Mouse (Mus musculus) kidney, postnatal 25 days (tissue): Measurements from ENCODE around the gene Pex11b.
"Not testable (repeated sequence)": the region's sequence is repeated elsewhere in the genome, so short reads cannot be mapped to it uniquely, and the experiment has no call there.

Source experiments
- DNase-seq, 2 experiments: peaks; one replicate each; pipeline ENCODE4 v3.0.0; 2021; ENCODE audit warnings: mixed read lengths in 2 of 2

Pex11b gene

GRCm38 (mm10) chr3:96675690-96676089 is 40.5 kb downstream of the Pex11b start:
- no peak for DNase-seq

- no peak for DNase-seq
Measured at GRCm38 (mm10) chr3:96678456-96678855, 43.3 kb downstream of the Pex11b start.

GRCm38 (mm10) chr3:96679159-96679674 is 44.0 kb downstream of the Pex11b start:
- DNase-seq = no peak

- DNase-seq = no peak
Measured at GRCm38 (mm10) chr3:96680269-96680956, 45.2 kb downstream of the Pex11b start.

- DNase-seq = no peak
Measured at GRCm38 (mm10) chr3:96683496-96683895, 48.3 kb downstream of the Pex11b start.

- DNase-seq = no peak
Measured at GRCm38 (mm10) chr3:96684151-96684821, 49.1 kb downstream of the Pex11b start.

- no peak for DNase-seq
Measured at GRCm38 (mm10) chr3:96684822-96685156, 49.6 kb downstream of the Pex11b start.

- not testable (repeated sequence) for DNase-seq
Measured at GRCm38 (mm10) chr3:96686057-96686456, 50.9 kb downstream of the Pex11b start.

GRCm38 (mm10) chr3:96688854-96689253 is 53.7 kb downstream of the Pex11b start:
- no peak for DNase-seq

- no peak for DNase-seq
Measured at GRCm38 (mm10) chr3:96690298-96690697, 55.1 kb downstream of the Pex11b start.

GRCm38 (mm10) chr3:96692506-96692905 is 57.3 kb downstream of the Pex11b start:
- DNase-seq = no peak

GRCm38 (mm10) chr3:96693579-96693978 is 58.4 kb downstream of the Pex11b start:
- no peak for DNase-seq
